Mouse (Mus musculus) forebrain, embryonic 14.5 days (tissue): ENCODE data around the gene Zfp84. TPM values are rescaled to one million over a fixed set of nuclear protein-coding genes. Genes with fewer than 3 reads are reported as not detected.

Experiments used
- ATAC-seq: fragments of 200-750 bp; cut with Nextera tagmentation; 2 replicates; pipeline ENCODE4 v1.8.0; 2017; ENCODE audit warnings: mild to moderate bottlenecking, moderate library complexity
- DNase-seq: peaks from one replicate; pipeline ENCODE4 v3.0.0-alpha.2; 2015; ENCODE audit warnings: low spot score
- H3K27ac ChIP-seq: fragments of 300-500 bp; sonication (generic); 2 replicates; pipeline ENCODE4 v1.5.1; 2014; ENCODE audit warnings: low read depth, mild to moderate bottlenecking, control low read depth, low read length, moderate library complexity
- H3K27me3 ChIP-seq: fragments of 300-500 bp; sonication (generic); replicated peaks from 2 replicates; pipeline ENCODE4 v1.6.1; 2014; ENCODE audit warnings: low read length, control low read depth, mixed read lengths; ENCODE audit not compliant: control insufficient read depth, insufficient read depth
- H3K36me3 ChIP-seq: fragments of 300-500 bp; sonication (generic); 2 replicates; pipeline ENCODE4 v1.6.1; 2014; ENCODE audit warnings: low read length, control low read depth; ENCODE audit not compliant: control insufficient read depth, insufficient read depth
- H3K4me1 ChIP-seq: fragments of 300-500 bp; sonication (generic); 2 replicates; pipeline ENCODE4 v1.6.1; 2014; ENCODE audit warnings: antibody characterized with exemption, low read length, control low read depth; ENCODE audit not compliant: control insufficient read depth, insufficient read depth
- H3K4me2 ChIP-seq: fragments of 300-500 bp; sonication (generic); 2 replicates; pipeline ENCODE4 v1.6.1; 2014; ENCODE audit warnings: mild to moderate bottlenecking, control low read depth, low read length
- H3K4me3 ChIP-seq: fragments of 300-500 bp; sonication (generic); 2 replicates; pipeline ENCODE4 v1.5.1; 2014; ENCODE audit warnings: low read depth, low read length, control low read depth
- H3K9ac ChIP-seq: fragments of 300-500 bp; sonication (generic); 2 replicates; pipeline ENCODE4 v1.6.1; 2014; ENCODE audit warnings: mild to moderate bottlenecking, low read length, control low read depth, moderate library complexity
- H3K9me3 ChIP-seq: fragments of 300-500 bp; sonication (generic); replicated peaks from 2 replicates; pipeline ENCODE4 v1.6.1; 2016; ENCODE audit warnings: low read length, control low read depth, mixed read lengths; ENCODE audit not compliant: control insufficient read depth
- WGBS: fragments of 180-500 bp; shearing (Covaris S2); extraction: QIAGEN DNeasy Blood & Tissue Kit; methylation state at CpG from one replicate; pipeline ENCODE4 v1.1.7; 2014; 5-methylcytosine and 5-hydroxymethylcytosine counted together
- polyA plus RNA-seq: library from polyadenylated mRNA; unstranded; fragments of >200 nt; fragmentation: Nextera tagmentation; extraction: Ambion mirVana; gene quantifications from 2 replicates; pipeline ENCODE4 v1.2.1, GENCODE M21; 2014

The Zfp84 gene
- polyA plus RNA-seq, 1 experiment from 2014 or later = 18.3 TPM

DNA sequence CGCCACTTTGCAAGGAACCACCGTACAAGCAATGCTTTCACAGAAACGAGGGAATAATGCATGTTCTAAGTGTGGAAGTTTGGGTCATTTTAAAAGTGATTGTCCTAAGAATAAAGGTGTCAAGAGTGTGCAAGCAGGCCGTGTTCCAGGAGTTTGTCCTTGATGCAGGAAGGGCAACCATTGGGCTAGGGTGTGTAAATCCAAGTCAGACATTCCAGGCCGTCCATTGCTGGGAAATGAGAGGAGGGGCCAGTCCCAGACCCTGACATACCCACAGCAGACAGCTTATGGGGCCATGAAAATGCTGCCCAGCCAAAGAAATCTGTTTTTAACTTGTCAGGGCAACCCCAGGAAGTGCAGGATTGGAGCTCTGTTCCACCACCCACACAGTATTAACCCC, 38.7 kb downstream of the Zfp84 start:
- 60% methylated on average over 5 of the region's 5 CpGs for whole genome bisulfite sequencing
- H3K4me1 ChIP-seq = no peaks in the 10 kb centered on the region
- DNase-seq (no peak), ATAC-seq (no peak)
- H3K4me2 ChIP-seq = no peak overlapping the region
- H3K27me3 ChIP-seq = no peaks in the 10 kb centered on the region
- H3K9ac ChIP-seq = no peak overlapping the region
- no peak overlapping the region for H3K4me3 ChIP-seq
- no peaks in the 10 kb centered on the region; the same call in 1 of the 2 replicates for H3K9me3 ChIP-seq
- H3K27ac ChIP-seq = no peak overlapping the region
- no peaks in the 10 kb centered on the region for H3K36me3 ChIP-seq

- DNase-seq = no peak
- Histone ChIP-seq H3K27ac (no peak overlapping the region), H3K27me3 (no peaks in the 10 kb centered on the region), H3K4me3 (no peak overlapping the region), H3K9me3 (no peaks in the 10 kb centered on the region; the same call in 1 of the 2 replicates), H3K36me3 (no peaks in the 10 kb centered on the region), H3K4me1 (peaks cover 13% of the 10 kb centered on the region; the same call in 1 of the 2 replicates), H3K4me2 (no peak overlapping the region), H3K9ac (no peak overlapping the region)
- no peak for ATAC-seq
- WGBS = 91% methylated on average over 1 of the region's 1 CpGs
Observed at GRCm38 (mm10) chr7:29812244-29812643, 43.9 kb downstream of the Zfp84 start.

GRCm38 (mm10) chr7:29814381-29814780, 46.0 kb downstream of the Zfp84 start:
- H3K9ac ChIP-seq = no peak overlapping the region
- WGBS = 89% methylated on average over 2 of the region's 2 CpGs

DNA sequence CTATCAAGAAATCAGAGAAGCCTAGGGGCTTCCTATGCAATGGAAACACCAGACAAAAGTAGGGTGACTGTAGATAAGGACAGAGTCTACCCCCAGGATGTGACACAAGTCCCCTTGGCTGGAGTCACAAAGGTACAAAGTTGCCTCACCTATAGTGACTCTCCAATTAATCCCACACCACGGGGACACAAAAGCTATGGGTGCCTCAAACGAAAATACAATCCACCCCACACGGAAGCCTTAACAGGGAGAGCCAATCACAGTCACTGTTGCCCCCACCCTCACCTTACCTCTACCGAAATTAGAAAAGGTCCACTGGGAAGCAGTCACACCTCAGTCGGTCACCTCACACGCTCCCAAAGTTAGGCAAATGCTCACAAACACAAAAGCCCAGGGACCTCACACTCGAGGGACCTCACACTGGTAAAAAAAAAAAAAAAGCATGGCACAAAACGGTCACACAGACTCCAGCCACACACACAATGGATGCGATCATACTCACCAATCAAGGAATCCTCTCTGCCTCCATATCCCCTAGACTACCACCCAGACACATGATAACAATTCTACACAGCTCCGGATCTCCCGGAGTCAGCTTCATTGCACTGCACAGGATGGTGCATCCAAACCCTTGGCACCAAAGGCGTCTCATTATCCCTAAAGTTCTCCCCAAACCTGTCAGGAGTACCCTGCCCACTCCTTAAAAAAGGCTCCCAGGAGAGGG, 46.9 kb downstream of the Zfp84 start:
- Histone ChIP-seq H3K27ac (peak overlapping the region; percentile 4; the same call in 1 of the 2 replicates), H3K36me3 (no peaks in the 10 kb centered on the region), H3K9ac (peak overlapping the region; percentile 76), H3K4me3 (peak overlapping the region; percentile 72), H3K9me3 (no peaks in the 10 kb centered on the region), H3K4me2 (peak overlapping the region; percentile 83), H3K27me3 (no peaks in the 10 kb centered on the region), H3K4me1 (peaks cover 20% of the 10 kb centered on the region; the same call in 1 of the 2 replicates)
- 2% methylated on average over 12 of the region's 12 CpGs for WGBS
- peak; percentile 35 for ATAC-seq
- DNase-seq = no peak

More at GRCm38 (mm10) chr7:29814381-29814780, 46.0 kb downstream of the Zfp84 start:
- Histone ChIP-seq H3K9me3 (no peaks in the 10 kb centered on the region), H3K4me2 (peak overlapping the region; percentile 83), H3K27me3 (no peaks in the 10 kb centered on the region), H3K36me3 (no peaks in the 10 kb centered on the region), H3K4me1 (peaks cover 19% of the 10 kb centered on the region; the same call in 1 of the 2 replicates), H3K27ac (no peak overlapping the region), H3K4me3 (no peak overlapping the region)
- ATAC-seq = no peak
- no peak for DNase-seq

DNA sequence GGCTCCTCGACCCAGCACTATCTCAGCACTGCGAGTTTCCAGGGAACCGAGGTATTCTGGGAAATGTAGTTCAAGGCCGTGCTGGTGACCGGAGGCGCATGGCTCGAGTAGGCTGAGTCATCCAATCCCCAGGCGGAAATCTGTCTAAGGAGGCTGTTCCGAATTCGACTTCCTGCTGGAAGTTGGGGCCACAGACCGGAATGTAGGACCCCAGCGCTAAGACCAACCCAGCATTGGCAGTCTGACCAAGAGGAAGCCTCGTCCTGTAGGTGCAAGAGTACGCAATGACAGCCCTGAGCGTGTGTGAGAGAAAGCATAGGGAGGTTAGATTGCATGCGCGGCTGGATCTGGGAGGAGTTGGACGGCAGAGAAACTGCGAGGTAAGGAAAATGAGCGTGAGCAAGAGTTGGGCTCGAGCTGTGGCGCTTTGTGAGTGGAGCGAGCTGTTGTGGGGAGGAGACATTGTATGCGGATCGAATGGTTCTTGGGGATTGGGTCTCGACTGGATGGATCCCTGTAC, 47.6 kb downstream of the Zfp84 start, which contains the start of gene Zfp790:
Gene Zfp790, plus strand, starts transcription at position 205 of the 520 bp plus-strand sequence.
- H3K4me3 ChIP-seq = peak within 1 kb of the TSS; percentile 72
- H3K9ac ChIP-seq = peak within 1 kb of the TSS; percentile 76
- ATAC-seq (peak; percentile 95), DNase-seq (peak; percentile 98)
- no peaks in the 10 kb centered on the region for H3K27me3 ChIP-seq
- H3K4me2 ChIP-seq = peak within 1 kb of the TSS; percentile 83
- peak within 1 kb of the TSS; percentile 78 for H3K27ac ChIP-seq
- H3K4me1 ChIP-seq = peaks cover 20% of the 10 kb centered on the region; the same call in 1 of the 2 replicates
- H3K36me3 ChIP-seq = 0 out of 2 replicates have a peak, but pooled peaks cover 2% of the 10 kb centered on the region
- H3K9me3 ChIP-seq = no peaks in the 10 kb centered on the region
- WGBS = under 1% methylated on average over 26 of the region's 26 CpGs

- Histone ChIP-seq H3K36me3 (peaks cover 21% of the 10 kb centered on the region), H3K4me3 (peak overlapping the region; percentile 50), H3K27me3 (no peaks in the 10 kb centered on the region), H3K9ac (peak overlapping the region; percentile 58), H3K4me2 (peak overlapping the region; percentile 50), H3K4me1 (peaks cover 20% of the 10 kb centered on the region; the same call in 1 of the 2 replicates), H3K9me3 (no peaks in the 10 kb centered on the region), H3K27ac (peak overlapping the region; percentile 63)
- ATAC-seq = peak; percentile 83
- DNase-seq = peak; percentile 97
- WGBS = 5% methylated on average over 12 of the region's 12 CpGs
Observed at GRCm38 (mm10) chr7:29818619-29819254, 50.4 kb downstream of the Zfp84 start.

DNA sequence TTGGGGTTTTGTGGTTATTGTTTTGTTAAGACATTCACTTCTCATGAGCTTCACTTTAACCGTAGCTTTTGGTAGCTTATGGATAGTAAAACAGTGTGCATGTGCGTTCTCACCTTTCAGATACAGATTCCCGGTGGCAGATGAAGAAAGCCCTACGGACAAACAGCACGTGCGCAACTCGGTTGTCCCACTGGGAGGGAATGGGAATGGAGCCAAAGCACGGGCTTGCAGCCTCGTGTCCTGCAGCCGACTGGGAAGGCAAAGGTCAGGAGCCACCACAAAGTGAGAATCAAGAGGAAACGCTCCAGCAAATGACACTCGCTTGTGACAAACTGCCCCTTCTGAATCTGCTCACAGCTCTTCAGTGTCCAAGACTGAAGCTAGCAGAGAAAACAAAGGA, 59.6 kb downstream of the Zfp84 start:
- no peak overlapping the region for H3K27ac ChIP-seq
- no peaks in the 10 kb centered on the region for H3K27me3 ChIP-seq
- DNase-seq = no peak
- no peak overlapping the region for H3K9ac ChIP-seq
- no peaks in the 10 kb centered on the region for H3K4me1 ChIP-seq
- no peak for ATAC-seq
- no peak overlapping the region for H3K4me3 ChIP-seq
- peaks cover 88% of the 10 kb centered on the region for H3K36me3 ChIP-seq
- no peaks in the 10 kb centered on the region for H3K9me3 ChIP-seq
- WGBS = 96% methylated on average over 12 of the region's 12 CpGs
- no peak overlapping the region for H3K4me2 ChIP-seq
